23 mouse cellular contexts compared by ENCODE assay signal in the genomic region with DNA sequence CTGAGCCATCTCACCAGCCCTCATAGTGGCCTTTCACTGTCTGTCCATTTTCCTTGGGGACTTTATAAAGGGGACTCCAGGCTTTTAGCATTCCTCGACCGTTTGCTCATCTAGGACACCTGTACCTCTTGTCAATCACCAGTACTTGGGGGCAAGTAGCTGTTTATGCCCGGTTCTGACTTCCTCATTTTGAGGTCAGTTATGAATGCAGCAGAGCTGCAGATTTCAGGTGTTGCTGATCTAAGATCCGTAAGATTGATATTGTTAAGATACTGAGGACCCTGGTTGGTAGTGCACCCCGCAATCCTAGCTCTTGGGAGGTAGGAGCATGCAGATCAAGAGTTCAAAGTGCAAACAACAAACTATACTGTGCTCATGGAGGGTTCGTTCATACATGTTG.
"Had no signal": no experiment of that assay in that cellular context is flagged by ENCODE, and none has a peak within 500 bp of the region (broad histone marks: within the 10 kb centered on the region; RNA-seq: fewer than 3 reads in every experiment).

No protein-coding gene starts in this region.

- ATAC-seq: intestine, embryonic 16.5 days; liver, embryonic 12.5 days; midbrain, embryonic 15.5 days had no signal

- H3K4me2 ChIP-seq: limb, embryonic 12.5 days; limb, embryonic 15.5 days; liver, embryonic 12.5 days; liver, embryonic 15.5 days; lung, embryonic 15.5 days; midbrain, embryonic 12.5 days; midbrain, embryonic 15.5 days; neural tube, embryonic 12.5 days; neural tube, embryonic 15.5 days had no signal

- H3K9ac ChIP-seq: limb, embryonic 12.5 days; limb, embryonic 15.5 days; liver, embryonic 12.5 days; liver, embryonic 15.5 days; lung, embryonic 15.5 days; midbrain, embryonic 12.5 days; midbrain, embryonic 15.5 days; neural tube, embryonic 12.5 days; neural tube, embryonic 15.5 days had no signal

- H3K27me3 ChIP-seq: limb, embryonic 12.5 days; limb, embryonic 15.5 days; liver, embryonic 12.5 days; liver, embryonic 15.5 days; lung, embryonic 15.5 days; midbrain, embryonic 12.5 days; midbrain, embryonic 15.5 days; neural tube, embryonic 12.5 days; neural tube, embryonic 15.5 days had no signal

- H3K9me3 ChIP-seq: limb, embryonic 12.5 days; limb, embryonic 15.5 days; liver, embryonic 12.5 days; liver, embryonic 15.5 days; lung, embryonic 15.5 days; midbrain, embryonic 12.5 days; midbrain, embryonic 15.5 days; neural tube, embryonic 12.5 days; neural tube, embryonic 15.5 days had no signal

- H3K4me3 ChIP-seq: layer of hippocampus, adult 2 months; left cerebral cortex, adult 2 months; limb, embryonic 12.5 days; limb, embryonic 15.5 days; liver, embryonic 12.5 days; liver, embryonic 15.5 days; lung, embryonic 15.5 days; midbrain, embryonic 12.5 days; midbrain, embryonic 15.5 days; neural tube, embryonic 12.5 days; neural tube, embryonic 15.5 days had no signal

- H3K27ac ChIP-seq: layer of hippocampus, adult 2 months; left cerebral cortex, adult 2 months; limb, embryonic 12.5 days; limb, embryonic 15.5 days; liver, embryonic 12.5 days; liver, embryonic 15.5 days; lung, embryonic 15.5 days; midbrain, embryonic 12.5 days; midbrain, embryonic 15.5 days; neural tube, embryonic 12.5 days; neural tube, embryonic 15.5 days had no signal

- H3K36me3 ChIP-seq: midbrain, embryonic 12.5 days; midbrain, embryonic 15.5 days; neural tube, embryonic 12.5 days had no signal

- H3K4me1 ChIP-seq: limb, embryonic 12.5 days; limb, embryonic 15.5 days; lung, embryonic 15.5 days had no signal

- DNase-seq: kidney, adult 18-20 months; kidney, adult 9 months; kidney, postnatal 14 days; layer of hippocampus, adult 9-11 months; left cerebral cortex, postnatal 4 days; lung, adult 18-20 months; lung, postnatal 14 days; lung, postnatal 4 days; right cerebral cortex, adult 18-20 months; right cerebral cortex, postnatal 14 days; right cerebral cortex, postnatal 4 days had no signal
